Mouse (Mus musculus) kidney, postnatal 25 days (tissue): ENCODE data around the gene B3galt4.

Experiments
- DNase-seq, 2 experiments: peaks; one replicate each; pipeline ENCODE4 v3.0.0; 2021; ENCODE audit warnings: mixed read lengths in 2 of 2

Gene B3galt4

DNA sequence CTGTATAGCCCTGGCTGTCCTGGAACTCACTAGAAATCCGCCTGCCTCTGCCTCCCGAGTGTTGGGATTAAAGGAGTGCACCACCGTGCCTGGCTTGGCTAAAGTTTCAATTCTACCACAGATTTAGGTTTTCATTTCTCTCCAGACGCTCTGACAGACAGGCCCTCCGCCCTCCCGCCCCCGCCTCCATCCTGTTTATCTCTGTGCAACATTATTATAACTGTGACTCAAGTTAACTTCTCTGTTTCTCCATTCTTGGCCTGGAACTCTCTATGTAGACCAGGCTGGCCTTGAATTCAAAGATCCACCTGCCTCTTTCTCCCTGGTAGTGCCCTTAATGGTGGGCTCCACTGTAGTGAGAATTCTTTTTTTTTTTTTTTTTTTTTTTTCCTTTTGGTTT, 48.8 kb downstream of the B3galt4 start:
- no peak for DNase-seq

DNA sequence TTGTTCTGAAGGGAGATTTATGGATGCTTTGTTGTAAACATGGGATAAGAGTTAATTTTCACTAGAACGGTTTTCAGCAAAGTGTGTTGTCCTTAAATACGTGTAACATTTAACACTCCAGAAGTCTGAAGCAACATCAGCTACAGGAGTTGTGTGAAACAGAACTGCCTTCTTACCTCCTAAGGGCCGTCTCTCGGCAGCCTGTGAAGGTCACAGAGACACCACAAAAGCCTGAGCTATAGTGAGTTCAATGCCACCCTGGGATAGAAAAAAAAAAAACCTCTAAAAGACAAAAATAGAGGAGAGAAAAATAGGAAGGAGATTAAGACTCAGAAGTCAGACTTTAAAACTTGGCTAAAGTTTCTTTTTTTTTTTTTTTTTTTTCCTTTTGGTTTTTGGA, 49.2 kb downstream of the B3galt4 start:
- DNase-seq, result no peak

DNA sequence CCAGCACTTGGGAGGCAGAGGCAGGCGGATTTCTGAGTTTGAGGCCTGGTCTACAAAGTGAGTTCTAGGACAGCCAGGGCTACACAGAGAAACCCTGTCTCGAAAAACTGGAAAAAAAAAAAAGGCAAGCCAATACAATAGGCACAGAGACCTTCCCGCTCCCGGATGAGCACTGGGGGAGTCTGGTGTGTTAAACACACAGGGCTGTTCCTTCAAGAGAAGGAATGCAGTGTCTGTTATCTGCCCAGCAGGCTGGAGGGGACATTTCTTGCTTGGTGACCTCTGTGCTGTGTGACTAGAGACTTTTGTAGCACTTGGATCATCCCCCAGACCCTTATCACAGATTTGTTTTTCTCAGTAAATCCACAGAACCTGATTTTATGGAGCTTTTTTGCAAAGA, 49.6 kb downstream of the B3galt4 start:
- no peak for DNase-seq

DNA sequence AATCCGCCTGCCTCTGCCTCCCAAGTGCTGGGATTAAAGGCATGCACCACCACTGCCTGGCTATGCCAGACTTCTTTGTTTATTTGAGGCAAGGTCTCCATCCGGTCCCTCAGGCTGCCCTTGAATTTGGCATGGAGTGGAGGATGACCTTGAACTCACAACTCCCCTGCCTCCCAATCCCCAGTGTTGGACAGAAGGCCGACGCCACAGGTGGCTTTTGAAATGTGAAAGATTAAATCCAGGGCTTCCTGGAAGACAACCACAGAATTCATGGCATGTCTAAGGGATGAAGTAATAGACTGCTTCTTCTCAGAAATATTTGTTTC, 50.3 kb downstream of the B3galt4 start:
- DNase-seq, result no peak

DNA sequence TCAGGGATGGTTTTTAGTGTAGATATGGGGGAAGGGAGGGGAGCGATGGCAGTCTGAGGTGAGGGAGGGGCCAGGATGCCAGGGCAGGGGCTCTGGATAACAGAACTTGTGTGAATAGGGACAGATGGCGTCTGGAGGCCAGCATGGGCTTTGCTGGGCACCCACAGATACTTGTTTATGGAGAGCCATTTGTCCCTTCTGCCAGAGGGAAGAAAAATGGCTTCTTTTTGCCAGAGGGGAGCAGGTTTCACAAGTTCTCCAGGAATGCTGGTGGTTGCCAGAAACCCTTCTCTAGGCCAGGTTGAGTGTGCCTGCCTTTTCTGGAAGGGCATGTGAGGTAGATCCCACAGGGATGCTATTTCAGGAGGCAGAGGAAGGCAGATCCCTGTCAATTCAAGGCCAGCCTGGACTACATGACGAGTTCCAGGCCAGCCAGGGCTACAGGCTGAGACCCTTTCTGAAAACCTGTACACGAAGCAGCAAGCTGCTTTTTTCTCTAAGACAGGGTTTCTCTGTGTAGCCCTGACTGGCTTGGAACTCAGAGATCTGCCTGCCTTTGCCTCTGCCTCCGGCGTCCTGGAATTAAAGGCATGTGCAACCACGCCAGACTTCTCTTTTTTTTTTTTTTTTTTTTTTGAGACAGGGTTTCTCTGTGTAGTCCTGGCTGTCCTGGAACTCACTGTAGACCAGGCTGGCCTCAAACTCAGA, 50.9 kb downstream of the B3galt4 start:
- DNase-seq, result no peak
